Mouse (Mus musculus) kidney, adult 2 months (tissue): ENCODE measurements at regions not wholly inside any gene's neighbourhood (a gene's known extent, or its start where the extent isn't known, plus 50 kb on each side); places are given as distances from the start of the nearest gene placed in this dataset.

Experiments used
- DNase-seq: peaks from one replicate; pipeline ENCODE4 v3.0.0; 2021
- H3K27ac ChIP-seq: fragments of 200-500 bp; 2 replicates; pipeline ENCODE4 v1.5.1; 2012; ENCODE audit warnings: low read depth, low read length, control low read depth, inconsistent platforms; ENCODE audit not compliant: insufficient read depth
- H3K27me3 ChIP-seq: fragments of 200-500 bp; replicated peaks from 2 replicates; pipeline ENCODE4 v1.6.1; 2012; ENCODE audit warnings: mild to moderate bottlenecking, moderate library complexity, low read length, inconsistent platforms; ENCODE audit not compliant: control insufficient read depth, insufficient read depth
- H3K36me3 ChIP-seq: fragments of 200-500 bp; 2 replicates; pipeline ENCODE4 v1.6.1; 2012; ENCODE audit warnings: mild to moderate bottlenecking, moderate library complexity, low read length, inconsistent platforms; ENCODE audit not compliant: control insufficient read depth, insufficient read depth
- H3K4me1 ChIP-seq: fragments of 200-500 bp; 2 replicates; pipeline ENCODE4 v1.6.1; 2011; ENCODE audit warnings: low read length; ENCODE audit not compliant: control insufficient read depth, insufficient read depth
- H3K4me3 ChIP-seq: fragments of 200-500 bp; 2 replicates; pipeline ENCODE4 v1.5.1; 2011; ENCODE audit warnings: mild to moderate bottlenecking, low read depth, low read length, control low read depth; ENCODE audit not compliant: insufficient read depth
- CTCF ChIP-seq: fragments of 200-500 bp; conservative IDR thresholded peaks from 2 replicates; pipeline ENCODE4 v1.5.1; 2011; ENCODE audit warnings: low read depth, mild to moderate bottlenecking, control low read depth, low read length, moderate library complexity, mixed read lengths; ENCODE audit not compliant: insufficient read depth, insufficient read length
- POLR2A ChIP-seq: fragments of 200-500 bp; IDR thresholded peaks from one replicate; pipeline ENCODE4 v1.6.1; 2011; ENCODE audit warnings: low read depth, low read length, control low read depth
- WGBS: fragments of 180-500 bp; shearing (Covaris S2); methylation state at CpG from one replicate; pipeline ENCODE4 v1.1.7; 2018; 5-methylcytosine and 5-hydroxymethylcytosine counted together

DNA sequence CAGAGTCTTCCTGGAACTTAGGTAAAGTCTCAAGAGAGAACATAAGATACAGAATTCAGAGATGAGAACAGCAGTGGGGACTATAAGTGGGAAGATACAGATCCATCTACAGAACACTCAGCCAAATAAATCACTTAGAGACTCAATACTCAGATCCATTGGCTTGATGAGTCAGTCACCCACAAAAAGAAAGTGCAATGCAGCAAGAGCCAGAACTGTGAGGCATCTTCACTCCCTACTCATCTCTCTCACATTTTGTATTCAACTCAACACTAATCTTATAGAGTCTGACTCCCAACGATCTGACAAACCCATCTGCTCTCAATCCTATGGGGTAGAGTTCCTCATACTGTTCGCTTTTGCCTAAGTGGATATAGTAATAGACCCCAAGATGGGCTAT, 77.8 kb upstream of the Kcna3 start:
- no peaks in the 10 kb centered on the region for H3K27me3 ChIP-seq
- H3K36me3 ChIP-seq, result no peaks in the 10 kb centered on the region
- H3K4me3 ChIP-seq, result no peak overlapping the region
- WGBS, result 78% methylated on average over 2 of the region's 2 CpGs
- no peak overlapping the region for H3K27ac ChIP-seq
- no peaks in the 10 kb centered on the region for H3K4me1 ChIP-seq
- DNase-seq, result no peak
- no peak for TF ChIP-seq POLR2A
- TF ChIP-seq CTCF, result no peak

DNA sequence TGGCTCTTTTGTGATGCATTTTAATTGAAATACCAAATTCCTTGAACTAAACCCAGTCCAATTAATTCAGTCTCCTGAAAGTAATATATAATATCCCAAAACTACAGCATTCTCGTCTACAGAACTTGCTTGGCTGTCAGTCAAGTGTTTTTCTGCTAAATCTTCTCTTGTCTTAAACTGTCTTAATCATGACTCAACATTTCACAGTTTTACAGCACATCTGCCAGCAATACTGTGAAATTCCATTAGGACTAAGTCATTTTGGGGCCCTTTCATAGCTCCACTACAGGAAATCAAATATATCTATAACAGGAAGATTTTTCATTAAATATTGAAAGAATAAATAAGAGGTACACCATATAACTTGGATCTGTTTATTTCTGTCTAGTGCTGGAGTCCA, 75.4 kb upstream of the Kcna3 start:
- DNase-seq, result no peak
- no peak overlapping the region for H3K27ac ChIP-seq
- no peak overlapping the region for H3K4me3 ChIP-seq
- H3K27me3 ChIP-seq, result no peaks in the 10 kb centered on the region
- H3K4me1 ChIP-seq, result no peaks in the 10 kb centered on the region
- whole genome bisulfite sequencing, result 61% methylated on average over 1 of the region's 1 CpGs
- H3K36me3 ChIP-seq, result no peaks in the 10 kb centered on the region
- no peak for TF ChIP-seq CTCF
- no peak for TF ChIP-seq POLR2A

DNA sequence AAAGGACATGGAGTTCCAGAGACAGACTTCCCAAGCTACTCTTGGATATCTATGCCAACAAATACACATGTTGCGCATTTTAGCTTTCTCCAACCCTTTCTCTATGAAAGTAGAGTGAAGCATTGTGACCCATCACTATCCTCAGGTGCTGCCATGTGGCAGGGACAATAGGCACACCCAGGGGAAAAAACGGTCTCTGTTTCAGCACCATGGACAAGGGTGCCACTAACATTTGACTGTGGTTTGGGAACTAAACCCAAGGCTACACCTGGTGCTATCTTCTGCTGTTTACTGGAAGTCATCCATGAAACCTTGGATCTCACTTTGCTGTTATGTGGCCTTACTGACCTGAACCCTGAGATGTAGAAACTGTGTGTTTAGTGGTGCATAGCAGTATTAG, 73.5 kb upstream of the Kcna3 start:
- 52% methylated on average over 2 of the region's 2 CpGs for WGBS

DNA sequence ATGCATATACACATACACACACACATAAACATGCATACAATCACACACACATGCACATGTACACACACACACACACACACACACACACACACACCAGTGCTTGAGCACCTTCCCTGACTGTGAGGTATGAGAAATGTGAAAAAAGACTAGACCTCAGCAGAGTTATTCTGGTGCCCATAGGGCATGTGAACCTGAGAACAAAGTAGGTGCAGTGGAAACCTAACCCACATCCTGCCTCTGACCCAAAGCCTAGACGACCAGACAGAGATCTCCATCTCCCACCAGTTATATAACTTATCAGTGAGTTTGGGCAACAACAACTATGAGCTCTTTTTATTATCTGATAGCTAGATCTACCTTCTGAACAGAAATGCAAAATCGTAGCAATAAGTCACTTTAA, 69.8 kb upstream of the Kcna3 start:
- H3K27ac ChIP-seq, result no peak overlapping the region
- WGBS, result 59% methylated on average over 2 of the region's 2 CpGs
- no peaks in the 10 kb centered on the region for H3K27me3 ChIP-seq
- H3K36me3 ChIP-seq, result no peaks in the 10 kb centered on the region
- no peaks in the 10 kb centered on the region for H3K4me1 ChIP-seq
- TF ChIP-seq POLR2A (no peak), CTCF (no peak)
- H3K4me3 ChIP-seq, result no peak overlapping the region
- no peak for DNase-seq

More for the DNA sequence above, 73.5 kb upstream of the Kcna3 start:
- DNase-seq, result no peak
- Histone ChIP-seq H3K4me3 (no peak overlapping the region), H3K27me3 (no peaks in the 10 kb centered on the region), H3K36me3 (no peaks in the 10 kb centered on the region), H3K27ac (no peak overlapping the region), H3K4me1 (no peaks in the 10 kb centered on the region)
- TF ChIP-seq POLR2A, result no peak
- no peak for TF ChIP-seq CTCF

DNA sequence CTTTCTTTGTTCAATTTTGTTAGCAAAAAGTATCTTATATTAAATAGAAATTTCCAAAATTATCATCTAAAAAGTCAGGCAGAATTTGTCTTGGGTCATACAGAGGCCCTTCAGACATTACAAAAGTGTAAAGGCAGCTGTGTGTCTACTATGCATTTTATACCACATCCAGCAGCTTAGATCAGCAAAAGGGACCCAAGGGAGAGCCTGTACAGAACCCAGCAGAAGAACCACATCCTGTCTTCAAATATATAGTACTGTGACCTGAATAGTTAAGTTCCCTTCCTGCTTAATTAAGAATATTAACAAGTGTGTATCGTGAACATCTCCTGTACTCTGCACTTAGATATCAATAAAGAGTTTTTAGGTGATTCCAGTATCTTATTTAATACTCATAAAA, 68.5 kb upstream of the Kcna3 start:
- H3K27ac ChIP-seq, result no peak overlapping the region
- 89% methylated on average over 1 of the region's 1 CpGs for WGBS
- no peaks in the 10 kb centered on the region for H3K27me3 ChIP-seq
- DNase-seq, result no peak
- TF ChIP-seq CTCF, result no peak
- TF ChIP-seq POLR2A, result no peak
- no peaks in the 10 kb centered on the region for H3K4me1 ChIP-seq
- H3K36me3 ChIP-seq, result no peaks in the 10 kb centered on the region
- H3K4me3 ChIP-seq, result no peak overlapping the region

DNA sequence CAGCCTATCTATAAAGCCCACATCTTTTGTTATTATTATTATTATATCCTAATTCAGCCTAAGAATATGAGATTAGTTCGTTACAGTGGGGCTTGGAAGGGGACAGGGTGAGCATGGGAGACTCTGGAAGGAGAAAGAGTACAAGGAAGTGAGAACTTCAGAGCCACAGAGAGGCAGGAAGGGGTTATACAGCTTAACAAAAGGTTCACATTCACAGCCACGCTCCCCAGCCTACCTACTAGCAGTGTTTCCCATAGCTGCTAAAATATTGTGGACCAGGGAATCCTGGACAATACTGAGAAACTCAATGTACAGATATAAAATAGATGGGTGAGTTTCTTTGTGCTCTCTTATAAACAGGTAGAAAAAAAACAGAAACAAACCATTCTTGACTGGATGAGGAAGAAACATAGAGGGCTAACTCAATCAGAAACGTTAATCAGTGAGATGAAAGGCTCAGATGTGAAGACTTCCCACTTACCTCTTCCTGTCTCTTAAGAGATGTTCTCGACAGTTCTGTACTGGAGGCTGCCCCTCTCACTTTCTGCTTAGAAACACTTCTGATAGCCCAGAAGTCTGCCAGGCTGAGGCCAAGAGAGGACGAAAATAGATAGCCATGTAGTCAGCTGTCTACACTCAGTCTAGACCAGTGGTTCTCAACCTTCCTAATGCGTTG, 61.7 kb upstream of the Kcna3 start:
- no peaks in the 10 kb centered on the region for H3K36me3 ChIP-seq
- H3K4me1 ChIP-seq, result no peaks in the 10 kb centered on the region
- no peaks in the 10 kb centered on the region for H3K27me3 ChIP-seq
- no peak overlapping the region for H3K4me3 ChIP-seq
- DNase-seq, result no peak
- TF ChIP-seq CTCF (no peak), POLR2A (no peak)
- no peak overlapping the region for H3K27ac ChIP-seq
- 65% methylated on average over 6 of the region's 6 CpGs for WGBS

DNA sequence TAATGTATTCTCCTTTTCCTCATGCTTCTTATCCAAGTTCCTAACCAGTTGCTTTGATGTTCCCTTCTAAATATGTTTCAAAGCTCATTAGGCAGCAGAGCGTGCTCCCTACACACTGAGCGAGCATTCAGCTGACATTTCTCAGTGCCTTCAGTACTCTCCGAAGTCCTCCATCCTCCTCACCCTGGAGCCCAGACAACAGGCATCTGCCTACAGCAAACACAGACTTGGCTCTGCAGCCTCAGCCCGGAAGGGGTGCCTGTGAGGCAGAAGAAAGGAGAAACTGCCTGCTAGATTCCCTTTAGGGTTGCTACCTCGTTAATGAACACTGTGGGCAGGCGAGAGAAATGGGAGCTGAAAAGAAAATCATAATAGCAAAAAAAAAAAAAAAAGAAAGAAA, 57.2 kb upstream of the Kcna3 start:
- no peaks in the 10 kb centered on the region for H3K27me3 ChIP-seq
- TF ChIP-seq POLR2A (no peak), CTCF (no peak)
- H3K4me1 ChIP-seq, result no peaks in the 10 kb centered on the region
- 60% methylated on average over 6 of the region's 6 CpGs for WGBS
- H3K36me3 ChIP-seq, result no peaks in the 10 kb centered on the region
- no peak overlapping the region for H3K4me3 ChIP-seq
- no peak for DNase-seq
- H3K27ac ChIP-seq, result no peak overlapping the region
